Mouse (Mus musculus): ENCODE measurements around the gene Ppy. TPM values are rescaled to one million over a fixed set of nuclear protein-coding genes. Genes with fewer than 3 reads are reported as not detected.

Gene Ppy
- polyA plus RNA-seq, 1 experiment = not detected

GRCm38 (mm10) chr11:102106911-102107310 lies 5.8 kb upstream of the Ppy start:
- Histone ChIP-seq H3K4me1 (ENCODE audit: control insufficient read depth, insufficient read depth, low read length) (no peaks in the 10 kb centered on the region), H3K27ac (ENCODE audit: insufficient read depth, low read length) (no peak overlapping the region), H3K4me3 (replicated peaks; ENCODE audit: insufficient read depth, low read depth, low read length) (no peak overlapping the region), H3K27me3 (ENCODE audit: control insufficient read depth, insufficient read depth, low read length) (peaks cover 2% of the 10 kb centered on the region; the same call in 1 of the 2 replicates)
- WGBS = 5% methylated on average over 21 of the region's 21 CpGs
- no peak for DNase-seq
- no peak for TF ChIP-seq CTCF (IDR thresholded peaks at IDR 0.05; ENCODE audit: borderline replicate concordance, insufficient read depth, low read depth, low read length)
- TF ChIP-seq POLR2A (IDR thresholded peaks at IDR 0.05; ENCODE audit: borderline replicate concordance, insufficient read depth, low read length) = no peak

GRCm38 (mm10) chr11:102102485-102103258 lies 1.6 kb upstream of the Ppy start:
- Histone ChIP-seq H3K4me1 (ENCODE audit: control insufficient read depth, insufficient read depth, low read length) (no peaks in the 10 kb centered on the region), H3K4me3 (replicated peaks; ENCODE audit: insufficient read depth, low read depth, low read length) (no peak overlapping the region), H3K27ac (ENCODE audit: insufficient read depth, low read length) (no peak overlapping the region), H3K27me3 (ENCODE audit: control insufficient read depth, insufficient read depth, low read length) (peaks cover 2% of the 10 kb centered on the region; the same call in 1 of the 2 replicates)
- peak; percentile 45 to 70 for DNase-seq
- 13% methylated on average over 17 of the region's 17 CpGs for WGBS
- no peak for TF ChIP-seq POLR2A (IDR thresholded peaks at IDR 0.05; ENCODE audit: borderline replicate concordance, insufficient read depth, low read length)
- peak; percentile 63 for TF ChIP-seq CTCF (IDR thresholded peaks at IDR 0.05; ENCODE audit: borderline replicate concordance, insufficient read depth, low read depth, low read length)

GRCm38 (mm10) chr11:102096887-102097391 lies 4.2 kb downstream of the Ppy start:
- 0 out of 2 replicates have a peak, but pooled peaks cover 6% of the 10 kb centered on the region for H3K4me1 ChIP-seq (ENCODE audit: control insufficient read depth, insufficient read depth, low read length)
- peak; percentile 72 to 74 for DNase-seq
- TF ChIP-seq POLR2A (IDR thresholded peaks at IDR 0.05; ENCODE audit: borderline replicate concordance, insufficient read depth, low read length) = no peak
- peak; percentile 62 for TF ChIP-seq CTCF (IDR thresholded peaks at IDR 0.05; ENCODE audit: borderline replicate concordance, insufficient read depth, low read depth, low read length)
- peak overlapping the region; percentile 44 for H3K4me3 ChIP-seq (replicated peaks; ENCODE audit: insufficient read depth, low read depth, low read length)
- H3K27me3 ChIP-seq (ENCODE audit: control insufficient read depth, insufficient read depth, low read length) = no peaks in the 10 kb centered on the region
- H3K27ac ChIP-seq (ENCODE audit: insufficient read depth, low read length) = no peak overlapping the region
- WGBS = 3% methylated on average over 18 of the region's 18 CpGs

GRCm38 (mm10) chr11:102096446-102096845 lies 4.7 kb downstream of the Ppy start:
- 0 out of 2 replicates have a peak, but pooled peaks cover 6% of the 10 kb centered on the region for H3K4me1 ChIP-seq (ENCODE audit: control insufficient read depth, insufficient read depth, low read length)
- no peak for DNase-seq
- 81% methylated on average over 5 of the region's 5 CpGs for WGBS
- no peak overlapping the region for H3K4me3 ChIP-seq (replicated peaks; ENCODE audit: insufficient read depth, low read depth, low read length)
- H3K27me3 ChIP-seq (ENCODE audit: control insufficient read depth, insufficient read depth, low read length) = no peaks in the 10 kb centered on the region
- no peak overlapping the region for H3K27ac ChIP-seq (ENCODE audit: insufficient read depth, low read length)
- TF ChIP-seq POLR2A (IDR thresholded peaks at IDR 0.05; ENCODE audit: borderline replicate concordance, insufficient read depth, low read length) (no peak), CTCF (IDR thresholded peaks at IDR 0.05; ENCODE audit: borderline replicate concordance, insufficient read depth, low read depth, low read length) (no peak)

- WGBS = 81% methylated on average over 3 of the region's 3 CpGs
Observed at GRCm38 (mm10) chr11:102095676-102096075, 5.4 kb downstream of the Ppy start.

GRCm38 (mm10) chr11:102089088-102089808 lies 11.9 kb downstream of the Ppy start:
- no peak overlapping the region for H3K27ac ChIP-seq (ENCODE audit: insufficient read depth, low read length)
- H3K27me3 ChIP-seq (ENCODE audit: control insufficient read depth, insufficient read depth, low read length) = no peaks in the 10 kb centered on the region
- TF ChIP-seq POLR2A (IDR thresholded peaks at IDR 0.05; ENCODE audit: borderline replicate concordance, insufficient read depth, low read length) (0 out of 2 replicates have a peak, but pooled peaks have one; percentile 13), CTCF (IDR thresholded peaks at IDR 0.05; ENCODE audit: borderline replicate concordance, insufficient read depth, low read depth, low read length) (peak; percentile 53; the same call in 1 of the 2 replicates)
- peak overlapping the region; percentile 92 for H3K4me3 ChIP-seq (replicated peaks; ENCODE audit: insufficient read depth, low read depth, low read length)
- peak; percentile 70 to 71 for DNase-seq
- H3K4me1 ChIP-seq (ENCODE audit: control insufficient read depth, insufficient read depth, low read length) = no peaks in the 10 kb centered on the region
- WGBS = under 1% methylated on average over 20 of the region's 20 CpGs

More at GRCm38 (mm10) chr11:102095676-102096075, 5.4 kb downstream of the Ppy start:
- TF ChIP-seq POLR2A (IDR thresholded peaks at IDR 0.05; ENCODE audit: borderline replicate concordance, insufficient read depth, low read length) = no peak
- TF ChIP-seq CTCF (IDR thresholded peaks at IDR 0.05; ENCODE audit: borderline replicate concordance, insufficient read depth, low read depth, low read length) = no peak
- Histone ChIP-seq H3K4me1 (ENCODE audit: control insufficient read depth, insufficient read depth, low read length) (0 out of 2 replicates have a peak, but pooled peaks cover 6% of the 10 kb centered on the region), H3K4me3 (replicated peaks; ENCODE audit: insufficient read depth, low read depth, low read length) (no peak overlapping the region), H3K27ac (ENCODE audit: insufficient read depth, low read length) (no peak overlapping the region), H3K27me3 (ENCODE audit: control insufficient read depth, insufficient read depth, low read length) (no peaks in the 10 kb centered on the region)
- DNase-seq = no peak
